Mouse (Mus musculus) CD8-positive naive resting alpha-beta T cell, adult 57 days (primary cell): ENCODE measurements around the gene Ufd1. TPM values are rescaled to one million over a fixed set of nuclear protein-coding genes. Genes with fewer than 3 reads are reported as not detected.

Experiments used
- total RNA-seq: library from RNA; stranded (reverse); gene quantifications from one replicate; pipeline ENCODE4 v1.2.4, GENCODE M21; 2023

Gene Ufd1
- total RNA-seq = 116 TPM

DNA sequence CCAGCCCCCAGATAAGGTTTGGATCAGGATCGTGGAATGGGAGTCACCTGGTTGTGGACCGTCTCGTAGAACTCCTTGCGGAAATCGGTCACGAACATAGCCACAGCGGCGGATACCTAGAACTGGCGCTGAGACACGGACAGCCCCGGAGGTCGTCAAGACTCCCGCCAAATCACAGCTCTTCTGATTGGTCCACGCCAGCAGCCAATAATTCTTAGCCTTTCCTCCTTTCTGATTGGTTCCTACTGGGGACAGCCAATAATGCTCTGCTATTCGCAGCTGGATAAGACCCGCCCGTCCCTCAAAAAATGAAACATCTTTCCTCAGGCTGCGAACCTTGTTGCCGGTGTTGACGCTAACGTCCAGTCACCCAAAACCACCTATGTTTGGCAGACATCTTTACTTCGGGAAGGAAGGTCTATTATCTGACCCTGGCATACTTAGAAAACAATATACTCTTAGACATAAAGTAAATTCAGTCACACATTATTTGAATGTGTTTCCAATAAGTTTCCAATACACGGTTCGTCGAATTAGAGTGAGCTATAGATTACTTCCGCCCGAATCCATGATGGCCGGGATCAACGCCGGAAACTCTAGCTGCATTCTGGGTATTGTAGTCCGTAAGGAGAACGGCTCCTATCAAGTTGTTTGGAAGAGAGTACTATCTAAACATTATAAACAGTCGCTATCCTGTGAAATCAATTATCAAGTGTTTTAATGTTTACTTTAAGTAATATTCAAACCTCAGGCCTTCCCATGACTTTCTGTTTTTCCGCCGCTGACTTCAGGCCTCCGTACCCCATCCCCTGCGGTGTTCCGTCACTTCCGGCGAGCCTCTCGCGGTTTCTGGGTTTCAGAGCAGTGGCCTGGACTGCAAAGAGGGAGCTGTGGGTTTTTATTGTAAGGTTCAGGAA, at the start of gene Ufd1, which contains the start of gene Cdc45:
TSS of gene Ufd1 (plus strand) at position 312 of the 917 bp plus-strand sequence.
TSS of gene Cdc45 (minus strand) at position 520 of the 917 bp plus-strand sequence.

DNA sequence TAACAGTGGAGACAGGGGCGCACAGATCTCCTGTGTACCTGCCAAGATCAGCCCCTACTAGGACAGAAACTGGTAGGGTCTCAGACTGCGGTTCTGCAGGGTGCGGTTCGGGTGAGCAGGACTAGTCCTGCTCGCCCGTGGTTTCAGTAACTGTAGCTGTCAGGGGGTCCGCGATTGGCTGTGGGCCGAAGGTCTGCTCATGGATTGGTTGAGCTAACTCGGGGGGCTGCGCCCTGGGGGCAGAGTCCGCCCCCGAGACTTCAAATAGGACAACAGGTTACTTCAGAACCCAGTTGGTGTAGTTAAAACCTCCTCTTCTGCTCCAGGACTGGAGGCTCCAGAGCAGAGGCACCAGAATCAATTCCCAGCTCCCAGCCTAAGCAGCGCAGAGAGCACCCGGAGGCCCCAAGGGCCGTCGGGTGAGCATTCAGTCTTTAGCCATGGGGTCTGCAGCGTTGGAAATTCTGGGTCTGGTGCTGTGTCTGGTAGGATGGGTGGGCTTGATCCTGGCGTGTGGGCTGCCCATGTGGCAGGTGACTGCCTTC, 35.0 kb upstream of the Ufd1 start, which contains the start of gene Cldn5:
TSS of gene Cldn5 (plus strand) at position 292 of the 545 bp plus-strand sequence.

GRCm38 (mm10) chr16:18836468-18837208, 25.1 kb downstream of the Ufd1 start, which contains the start of the genes 2510002D24Rik and Gm28539:
Gene 2510002D24Rik, plus strand, starts transcription at chr16:18836578.
Gene Gm28539, plus strand, starts transcription at chr16:18836584.

GRCm38 (mm10) chr16:18876442-18877308, 65.1 kb downstream of the Ufd1 start, which contains the start of the genes Mrpl40 and Hira:
Gene Mrpl40, minus strand, starts transcription at chr16:18876862.
Gene Hira, plus strand, starts transcription at chr16:18877037.

Other genes with a start within 250 kb of the Ufd1 start
- not detected for gene Tbx1, start 221.1 kb upstream of the Ufd1 start, total RNA-seq
- 0.49 TPM for gene Gp1bb, start 189.4 kb upstream of the Ufd1 start, total RNA-seq
- gene Gm49601, start 185.4 kb upstream of the Ufd1 start, total RNA-seq = not detected
- gene Sept5, start 181.8 kb upstream of the Ufd1 start, total RNA-seq = not detected
- not detected for gene Cldn5, start 34.9 kb upstream of the Ufd1 start, total RNA-seq
- 3.1 TPM for gene Cdc45, start 208 bp downstream of the Ufd1 start, total RNA-seq
- 48.5 TPM for gene 2510002D24Rik, start 24.8 kb downstream of the Ufd1 start, total RNA-seq
- gene Gm28539, start 24.8 kb downstream of the Ufd1 start, total RNA-seq = 3.9 TPM
- gene Mrpl40, start 65.1 kb downstream of the Ufd1 start, total RNA-seq = 39.9 TPM
- gene Hira, start 65.3 kb downstream of the Ufd1 start, total RNA-seq = 76.0 TPM